Comparison of ENCODE assay signal across 8 mouse cellular contexts in the genomic region with DNA sequence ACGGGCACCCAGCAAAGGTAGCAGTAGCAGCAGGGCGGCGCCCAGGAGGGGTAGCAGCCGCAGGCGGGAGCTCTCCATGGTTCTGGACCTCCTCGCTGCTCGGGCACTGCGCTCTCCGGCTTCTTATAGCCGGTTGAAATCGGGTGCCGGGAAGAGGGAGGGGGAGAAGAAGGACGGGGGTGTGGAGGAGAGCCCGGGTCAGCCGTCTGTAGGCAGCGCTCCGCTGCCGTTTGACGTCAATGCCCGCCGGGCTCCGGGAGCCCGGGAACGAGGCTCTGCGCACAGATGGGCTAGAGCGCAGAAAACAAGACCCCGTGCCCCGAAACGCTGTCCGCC. TPM values are rescaled to one million over a fixed set of nuclear protein-coding genes. Genes with fewer than 3 reads are reported as not detected.
DNase-seq lines count a peak whose midpoint lies in the region; ATAC-seq and TF ChIP-seq lines count a peak whose summit lies in the region.

No protein-coding gene starts in this region.

- ATAC-seq in liver, embryonic 12.5 days, result no peak
- peak; percentile 50 for ATAC-seq in forebrain, postnatal 0 days
- peak; percentile 61; the same call in 1 of the 2 replicates for ATAC-seq in intestine, embryonic 15.5 days

- WGBS in liver, embryonic 12.5 days (ENCODE audit: insufficient replicate concordance), result 4% methylated on average over 30 of the region's 30 CpGs
- WGBS in forebrain, postnatal 0 days, result 3% methylated on average over 30 of the region's 30 CpGs
- WGBS in intestine, embryonic 15.5 days, result 2% methylated on average over 30 of the region's 30 CpGs

- H3K36me3 ChIP-seq in liver, embryonic 12.5 days, result no peaks in the 10 kb centered on the region
- H3K36me3 ChIP-seq in forebrain, postnatal 0 days (ENCODE audit: insufficient read depth), result no peaks in the 10 kb centered on the region
- no peaks in the 10 kb centered on the region for H3K36me3 ChIP-seq in intestine, embryonic 15.5 days

- no peak for TF ChIP-seq CTCF in forebrain, postnatal 0 days (IDR thresholded peaks at IDR 0.05; ENCODE audit: low read depth)

- H3K4me3 ChIP-seq in liver, embryonic 12.5 days, result no peak overlapping the region
- peak overlapping the region; percentile 35 for H3K4me3 ChIP-seq in forebrain, postnatal 0 days (ENCODE audit: low read depth, low read length)
- peak overlapping the region; percentile 9; the same call in 1 of the 2 replicates for H3K4me3 ChIP-seq in intestine, embryonic 15.5 days (replicated peaks)

- no peak overlapping the region for H3K4me2 ChIP-seq in liver, embryonic 12.5 days
- H3K4me2 ChIP-seq in forebrain, postnatal 0 days (ENCODE audit: low read depth), result peak overlapping the region; percentile 59
- peak overlapping the region; percentile 44 for H3K4me2 ChIP-seq in intestine, embryonic 15.5 days (replicated peaks)

- no peaks in the 10 kb centered on the region for H3K9me3 ChIP-seq in liver, embryonic 12.5 days (replicated peaks)
- H3K9me3 ChIP-seq in forebrain, postnatal 0 days (ENCODE audit: low read length), result no peaks in the 10 kb centered on the region
- no peaks in the 10 kb centered on the region for H3K9me3 ChIP-seq in intestine, embryonic 15.5 days

- DNase-seq in liver, result peak; percentile 50
- peak; percentile 82 for DNase-seq in adrenal gland, postnatal 10 days
- peak; percentile 17 for DNase-seq in forebrain, postnatal 0 days
- peak; percentile 70 for DNase-seq in lung, postnatal 10 days
- peak; percentile 24 for DNase-seq in retina, postnatal 7 days (ENCODE audit: low read depth, low spot score)
- no peak for DNase-seq in left cerebral cortex, adult 8-10 months (ENCODE audit: low spot score in 2 of 2)

- H3K4me1 ChIP-seq in liver, embryonic 12.5 days, result no peaks in the 10 kb centered on the region
- peaks cover 6% of the 10 kb centered on the region; the same call in 1 of the 2 replicates for H3K4me1 ChIP-seq in forebrain, postnatal 0 days (ENCODE audit: insufficient read depth)
- H3K4me1 ChIP-seq in intestine, embryonic 15.5 days (replicated peaks), result peaks cover 6% of the 10 kb centered on the region; the same call in 1 of the 2 replicates

- no peak overlapping the region for H3K27ac ChIP-seq in liver, embryonic 12.5 days
- H3K27ac ChIP-seq in forebrain, postnatal 0 days (ENCODE audit: low read depth, low read length), result no peak overlapping the region
- H3K27ac ChIP-seq in intestine, embryonic 15.5 days, result no peak overlapping the region

- H3K27me3 ChIP-seq in liver, embryonic 12.5 days (replicated peaks), result peaks cover 41% of the 10 kb centered on the region
- H3K27me3 ChIP-seq in forebrain, postnatal 0 days (ENCODE audit: insufficient read depth, low read length), result peaks cover 20% of the 10 kb centered on the region
- peaks cover 28% of the 10 kb centered on the region for H3K27me3 ChIP-seq in intestine, embryonic 15.5 days (replicated peaks)

- H3K9ac ChIP-seq in liver, embryonic 12.5 days, result no peak overlapping the region
- peak overlapping the region; percentile 31; the same call in 1 of the 2 replicates for H3K9ac ChIP-seq in forebrain, postnatal 0 days
- no peak overlapping the region for H3K9ac ChIP-seq in intestine, embryonic 15.5 days

RNA-seq across cellular contexts. Expression of gene Cartpt, which starts 0.4 kb away (rescaled TPM):
- 0.35 TPM in 1 of 2 replicates, not detected in the other for polyA plus RNA-seq in liver, embryonic 12.5 days (2016; fragmentation: Nextera tagmentation; extraction: Ambion mirVana)
- total RNA-seq in adrenal gland, postnatal 10 days (2021), result 10 to 100 TPM in 1 of 2 experiments, 1 to 10 TPM in 1; 8.1 to 11.7 TPM
- total RNA-seq in forebrain, postnatal 0 days (2014; rRNA removed), result 3.0 and 3.2 TPM in 2 replicates
- polyA plus RNA-seq in forebrain, postnatal 0 days (2015; fragmentation: Nextera tagmentation; extraction: Ambion mirVana), result 4.4 and 8.0 TPM in 2 replicates
- polyA plus RNA-seq in intestine, embryonic 15.5 days (2015; fragmentation: Nextera tagmentation; extraction: Ambion mirVana), result 22.5 and 30.9 TPM in 2 replicates
- total RNA-seq in left cerebral cortex, adult 8-10 months (2022), result 10 to 100 TPM; 22.8 to 26.8 (median 25.4) TPM

Comparison
In these comparisons a context has a peak if more than half of its experiments do, and no peak if none do; other contexts are left out.
1. DNase-seq: peak in liver (single experiment), adrenal gland, postnatal 10 days (single experiment), forebrain, postnatal 0 days (single experiment), lung, postnatal 10 days (single experiment) and retina, postnatal 7 days (single experiment); none in left cerebral cortex, adult 8-10 months (0 of 2).